Mouse (Mus musculus) adrenal gland, adult (tissue): Measurements from ENCODE around the gene Glt1d1.

Source experiments
- DNase-seq, 2 experiments: peaks; one replicate each; pipeline ENCODE4 v3.0.0; 2022 to 2023; ENCODE audit warnings: low spot score in 1 of 2; ENCODE audit not compliant: inconsistent age in 2 of 2

Gene Glt1d1

GRCm38 (mm10) chr5:127627242-127627641 lies 4.8 kb upstream of the Glt1d1 start:
- DNase-seq: no peak

- DNase-seq: no peak
Measured at GRCm38 (mm10) chr5:127631671-127632070, 391 bp upstream of the Glt1d1 start.

- no peak for DNase-seq
Measured at GRCm38 (mm10) chr5:127633188-127633587, 1.1 kb downstream of the Glt1d1 start.

- DNase-seq: no peak
Measured at GRCm38 (mm10) chr5:127633666-127634065, 1.6 kb downstream of the Glt1d1 start.

GRCm38 (mm10) chr5:127637622-127638021 lies 5.6 kb downstream of the Glt1d1 start:
- DNase-seq: no peak

- no peak for DNase-seq
Measured at GRCm38 (mm10) chr5:127638177-127638576, 6.1 kb downstream of the Glt1d1 start.

GRCm38 (mm10) chr5:127639067-127639605 lies 7.1 kb downstream of the Glt1d1 start:
- DNase-seq: no peak

GRCm38 (mm10) chr5:127639635-127640034 lies 7.6 kb downstream of the Glt1d1 start:
- DNase-seq: no peak

- DNase-seq: no peak
Measured at GRCm38 (mm10) chr5:127640359-127640758, 8.3 kb downstream of the Glt1d1 start.

- DNase-seq: no peak
Measured at GRCm38 (mm10) chr5:127641185-127641958, 9.3 kb downstream of the Glt1d1 start.

GRCm38 (mm10) chr5:127648046-127648445 lies 16.0 kb downstream of the Glt1d1 start:
- peak in 1 of 2 experiments; percentile 44 for DNase-seq

GRCm38 (mm10) chr5:127649077-127649476 lies 17.0 kb downstream of the Glt1d1 start:
- peak in 1 of 2 experiments; percentile 36 for DNase-seq

- DNase-seq: no peak
Measured at GRCm38 (mm10) chr5:127658257-127658656, 26.2 kb downstream of the Glt1d1 start.

GRCm38 (mm10) chr5:127659312-127659711 lies 27.2 kb downstream of the Glt1d1 start:
- no peak for DNase-seq

GRCm38 (mm10) chr5:127660267-127660666 lies 28.2 kb downstream of the Glt1d1 start:
- DNase-seq: no peak

GRCm38 (mm10) chr5:127660979-127661378 lies 28.9 kb downstream of the Glt1d1 start:
- DNase-seq: no peak

- no peak for DNase-seq
Measured at GRCm38 (mm10) chr5:127673913-127674312, 41.9 kb downstream of the Glt1d1 start.

- DNase-seq: no peak
Measured at GRCm38 (mm10) chr5:127677561-127677960, 45.5 kb downstream of the Glt1d1 start.

GRCm38 (mm10) chr5:127678501-127678900 lies 46.4 kb downstream of the Glt1d1 start:
- no peak for DNase-seq

- DNase-seq: no peak
Measured at GRCm38 (mm10) chr5:127688568-127689170, 56.6 kb downstream of the Glt1d1 start.

GRCm38 (mm10) chr5:127691085-127691484 lies 59.0 kb downstream of the Glt1d1 start:
- DNase-seq: no peak

- no peak for DNase-seq
Measured at GRCm38 (mm10) chr5:127691581-127691980, 59.5 kb downstream of the Glt1d1 start.
